Mouse (Mus musculus): ENCODE measurements at regions not wholly inside any gene's neighbourhood (a gene's known extent, or its start where the extent isn't known, plus 50 kb on each side); places are given as distances from the start of the nearest gene placed in this dataset.

- WGBS: 77% methylated on average over 3 of the region's 3 CpGs
- Histone ChIP-seq H3K27ac (ENCODE audit: low read depth, low read length) (no peak overlapping the region), H3K36me3 (ENCODE audit: control insufficient read depth, insufficient read depth) (no peaks in the 10 kb centered on the region), H3K9me3 (ENCODE audit: control insufficient read depth) (no peaks in the 10 kb centered on the region), H3K9ac (ENCODE audit: low read depth, low read length) (no peak overlapping the region), H3K4me3 (ENCODE audit: low read depth, low read length) (no peak overlapping the region), H3K4me1 (replicated peaks; ENCODE audit: control insufficient read depth, insufficient read depth, low read length) (no peaks in the 10 kb centered on the region), H3K4me2 (replicated peaks; ENCODE audit: low read depth) (no peak overlapping the region), H3K27me3 (replicated peaks; ENCODE audit: control insufficient read depth, insufficient read depth, low read length) (no peaks in the 10 kb centered on the region)
- no peak for TF ChIP-seq CTCF (IDR thresholded peaks at IDR 0.05; ENCODE audit: low read depth)
- no peak for ATAC-seq
Measured at GRCm38 (mm10) chr3:118418981-118419380, 142.9 kb upstream of the Dpyd start.

GRCm38 (mm10) chr3:118421701-118422100, 140.2 kb upstream of the Dpyd start:
- Histone ChIP-seq H3K9ac (ENCODE audit: low read depth, low read length) (no peak overlapping the region), H3K9me3 (ENCODE audit: control insufficient read depth) (no peaks in the 10 kb centered on the region), H3K4me1 (replicated peaks; ENCODE audit: control insufficient read depth, insufficient read depth, low read length) (no peaks in the 10 kb centered on the region), H3K27ac (ENCODE audit: low read depth, low read length) (no peak overlapping the region), H3K4me2 (replicated peaks; ENCODE audit: low read depth) (no peak overlapping the region), H3K27me3 (replicated peaks; ENCODE audit: control insufficient read depth, insufficient read depth, low read length) (no peaks in the 10 kb centered on the region), H3K4me3 (ENCODE audit: low read depth, low read length) (no peak overlapping the region), H3K36me3 (ENCODE audit: control insufficient read depth, insufficient read depth) (no peaks in the 10 kb centered on the region)
- no peak for TF ChIP-seq CTCF (IDR thresholded peaks at IDR 0.05; ENCODE audit: low read depth)
- ATAC-seq: no peak
- 36% methylated on average over 3 of the region's 3 CpGs for whole genome bisulfite sequencing

GRCm38 (mm10) chr3:118425748-118426147, 136.2 kb upstream of the Dpyd start:
- ATAC-seq: no peak
- Histone ChIP-seq H3K27me3 (replicated peaks; ENCODE audit: control insufficient read depth, insufficient read depth, low read length) (peaks cover 10% of the 10 kb centered on the region; the same call in 1 of the 2 replicates), H3K36me3 (ENCODE audit: control insufficient read depth, insufficient read depth) (no peaks in the 10 kb centered on the region), H3K9ac (ENCODE audit: low read depth, low read length) (no peak overlapping the region), H3K9me3 (ENCODE audit: control insufficient read depth) (no peaks in the 10 kb centered on the region), H3K27ac (ENCODE audit: low read depth, low read length) (no peak overlapping the region), H3K4me3 (ENCODE audit: low read depth, low read length) (peak overlapping the region; percentile 14; the same call in 1 of the 2 replicates), H3K4me1 (replicated peaks; ENCODE audit: control insufficient read depth, insufficient read depth, low read length) (peaks cover 4% of the 10 kb centered on the region; the same call in 1 of the 2 replicates), H3K4me2 (replicated peaks; ENCODE audit: low read depth) (peak overlapping the region; percentile 45)
- 7% methylated on average over 19 of the region's 19 CpGs for WGBS
- peak; percentile 56 for TF ChIP-seq CTCF (IDR thresholded peaks at IDR 0.05; ENCODE audit: low read depth)

GRCm38 (mm10) chr3:118428523-118428922, 133.4 kb upstream of the Dpyd start:
- 1% methylated on average over 5 of the region's 5 CpGs for WGBS
- H3K4me2 ChIP-seq (replicated peaks; ENCODE audit: low read depth): no peak overlapping the region
- H3K4me3 ChIP-seq (ENCODE audit: low read depth, low read length): no peak overlapping the region
- peaks cover 4% of the 10 kb centered on the region; the same call in 1 of the 2 replicates for H3K4me1 ChIP-seq (replicated peaks; ENCODE audit: control insufficient read depth, insufficient read depth, low read length)
- no peak overlapping the region for H3K27ac ChIP-seq (ENCODE audit: low read depth, low read length)
- H3K27me3 ChIP-seq (replicated peaks; ENCODE audit: control insufficient read depth, insufficient read depth, low read length): peaks cover 34% of the 10 kb centered on the region; the same call in 1 of the 2 replicates
- peak; percentile 89 for TF ChIP-seq CTCF (IDR thresholded peaks at IDR 0.05; ENCODE audit: low read depth)
- no peak for ATAC-seq
- H3K36me3 ChIP-seq (ENCODE audit: control insufficient read depth, insufficient read depth): no peaks in the 10 kb centered on the region
- H3K9me3 ChIP-seq (ENCODE audit: control insufficient read depth): no peaks in the 10 kb centered on the region
- H3K9ac ChIP-seq (ENCODE audit: low read depth, low read length): no peak overlapping the region

- H3K4me1 ChIP-seq (replicated peaks; ENCODE audit: control insufficient read depth, insufficient read depth, low read length): peaks cover 4% of the 10 kb centered on the region; the same call in 1 of the 2 replicates
- H3K9ac ChIP-seq (ENCODE audit: low read depth, low read length): no peak overlapping the region
- peak overlapping the region; percentile 59 for H3K4me2 ChIP-seq (replicated peaks; ENCODE audit: low read depth)
- ATAC-seq: no peak
- H3K36me3 ChIP-seq (ENCODE audit: control insufficient read depth, insufficient read depth): no peaks in the 10 kb centered on the region
- 10% methylated on average over 29 of the region's 29 CpGs for WGBS
- no peak overlapping the region for H3K27ac ChIP-seq (ENCODE audit: low read depth, low read length)
- peak overlapping the region; percentile 26 for H3K4me3 ChIP-seq (ENCODE audit: low read depth, low read length)
- TF ChIP-seq CTCF (IDR thresholded peaks at IDR 0.05; ENCODE audit: low read depth): no peak
- H3K27me3 ChIP-seq (replicated peaks; ENCODE audit: control insufficient read depth, insufficient read depth, low read length): peaks cover 46% of the 10 kb centered on the region
- H3K9me3 ChIP-seq (ENCODE audit: control insufficient read depth): no peaks in the 10 kb centered on the region
Measured at GRCm38 (mm10) chr3:118429825-118430630, 131.9 kb upstream of the Dpyd start.

- no peaks in the 10 kb centered on the region for H3K36me3 ChIP-seq (ENCODE audit: control insufficient read depth, insufficient read depth)
- H3K4me1 ChIP-seq (replicated peaks; ENCODE audit: control insufficient read depth, insufficient read depth, low read length): peaks cover 4% of the 10 kb centered on the region; the same call in 1 of the 2 replicates
- H3K27me3 ChIP-seq (replicated peaks; ENCODE audit: control insufficient read depth, insufficient read depth, low read length): peaks cover 48% of the 10 kb centered on the region
- 6% methylated on average over 7 of the region's 7 CpGs for WGBS
- no peak for ATAC-seq
- H3K4me2 ChIP-seq (replicated peaks; ENCODE audit: low read depth): peak overlapping the region; percentile 59
- TF ChIP-seq CTCF (IDR thresholded peaks at IDR 0.05; ENCODE audit: low read depth): no peak
- H3K4me3 ChIP-seq (ENCODE audit: low read depth, low read length): peak overlapping the region; percentile 26
- no peak overlapping the region for H3K9ac ChIP-seq (ENCODE audit: low read depth, low read length)
- no peak overlapping the region for H3K27ac ChIP-seq (ENCODE audit: low read depth, low read length)
- no peaks in the 10 kb centered on the region for H3K9me3 ChIP-seq (ENCODE audit: control insufficient read depth)
Measured at GRCm38 (mm10) chr3:118430631-118430906, 131.4 kb upstream of the Dpyd start.

Data from intestine, postnatal 0 days (tissue).